Comparison of ENCODE assay signal across 8 mouse cellular contexts in genomic region chr8:102786467-102787360, GRCm38 (mm10). TPM values are rescaled to one million over a fixed set of nuclear protein-coding genes. Genes with fewer than 3 reads are reported as not detected.
A peak's percentile ranks its signal among the peaks of the same experiment; 100 is the strongest.
DNase-seq lines count a peak whose midpoint lies in the region; ATAC-seq and TF ChIP-seq lines count a peak whose summit lies in the region.

No protein-coding gene starts in this region.

- H3K27ac ChIP-seq in heart, embryonic 10.5 days, result peak overlapping the region; percentile 92
- H3K27ac ChIP-seq in cortical plate, adult 2 months (ENCODE audit: insufficient read depth, low read length), result 0 out of 2 replicates have a peak overlapping the region, but pooled peaks have one; percentile 70
- peak overlapping the region; percentile 86 for H3K27ac ChIP-seq in heart, embryonic 12.5 days (ENCODE audit: poor library complexity, severe bottlenecking)
- H3K27ac ChIP-seq in limb, embryonic 13.5 days, result peak overlapping the region; percentile 100

- WGBS in heart, embryonic 10.5 days, result 2% methylated on average over 30 of the region's 31 CpGs
- 3% methylated on average over 31 of the region's 31 CpGs for WGBS in heart, embryonic 12.5 days
- WGBS in limb, embryonic 13.5 days, result 1% methylated on average over 26 of the region's 31 CpGs

- peaks cover 22% of the 10 kb centered on the region for H3K27me3 ChIP-seq in heart, embryonic 10.5 days (ENCODE audit: insufficient read depth, poor library complexity, severe bottlenecking)
- peaks cover 13% of the 10 kb centered on the region; the same call in 1 of the 2 replicates for H3K27me3 ChIP-seq in heart, embryonic 12.5 days (replicated peaks)
- H3K27me3 ChIP-seq in limb, embryonic 13.5 days, result no peaks in the 10 kb centered on the region

- peak; percentile 77 for DNase-seq in heart, embryonic 10.5 days (ENCODE audit: low spot score)
- DNase-seq in heart, adult 9 months (ENCODE audit: low spot score in 2 of 2), result no peak
- DNase-seq in retina, postnatal 1 day, result peak; percentile 77
- no peak for DNase-seq in urinary bladder, adult 2 months (ENCODE audit: low spot score)
- no peak for DNase-seq in cerebellum, adult 18-20 months

- TF ChIP-seq CTCF in cortical plate, adult 2 months (IDR thresholded peaks at IDR 0.05; ENCODE audit: extremely low read depth, insufficient read depth, low read length), result no peak

- H3K9me3 ChIP-seq in heart, embryonic 10.5 days, result no peaks in the 10 kb centered on the region
- no peaks in the 10 kb centered on the region for H3K9me3 ChIP-seq in heart, embryonic 12.5 days (replicated peaks)
- H3K9me3 ChIP-seq in limb, embryonic 13.5 days, result no peaks in the 10 kb centered on the region

- no peaks in the 10 kb centered on the region for H3K36me3 ChIP-seq in heart, embryonic 10.5 days
- H3K36me3 ChIP-seq in heart, embryonic 12.5 days, result no peaks in the 10 kb centered on the region
- H3K36me3 ChIP-seq in limb, embryonic 13.5 days, result no peaks in the 10 kb centered on the region

- H3K9ac ChIP-seq in heart, embryonic 12.5 days, result peak overlapping the region; percentile 81
- H3K9ac ChIP-seq in limb, embryonic 13.5 days, result peak overlapping the region; percentile 100

- H3K4me2 ChIP-seq in heart, embryonic 12.5 days, result peak overlapping the region; percentile 95
- H3K4me2 ChIP-seq in limb, embryonic 13.5 days (replicated peaks), result peak overlapping the region; percentile 84

- peaks cover 12% of the 10 kb centered on the region; the same call in 1 of the 2 replicates for H3K4me1 ChIP-seq in heart, embryonic 10.5 days
- H3K4me1 ChIP-seq in cortical plate, adult 2 months (ENCODE audit: control insufficient read depth, insufficient read depth, low read length), result no peaks in the 10 kb centered on the region
- H3K4me1 ChIP-seq in heart, embryonic 12.5 days (replicated peaks), result peaks cover 8% of the 10 kb centered on the region; the same call in 1 of the 2 replicates
- H3K4me1 ChIP-seq in limb, embryonic 13.5 days, result peaks cover 15% of the 10 kb centered on the region; the same call in 1 of the 2 replicates

- ATAC-seq in heart, embryonic 12.5 days (ENCODE audit: insufficient number of reproducible peaks, low FRiP score), result peak; percentile 17; the same call in 1 of the 2 replicates
- peak; percentile 11; the same call in 1 of the 2 replicates for ATAC-seq in limb, embryonic 13.5 days (ENCODE audit: low FRiP score, low read depth)

- H3K4me3 ChIP-seq in heart, embryonic 10.5 days, result peak overlapping the region; percentile 76
- H3K4me3 ChIP-seq in cortical plate, adult 2 months (ENCODE audit: insufficient read depth, low read length), result peak overlapping the region; percentile 70
- H3K4me3 ChIP-seq in heart, embryonic 12.5 days, result peak overlapping the region; percentile 68
- H3K4me3 ChIP-seq in limb, embryonic 13.5 days, result peak overlapping the region; percentile 95

- no peak for TF ChIP-seq POLR2A in cortical plate, adult 2 months (IDR thresholded peaks at IDR 0.05; ENCODE audit: extremely low read depth, insufficient read depth, low read length)

RNA-seq across cellular contexts. Expression of gene Cdh11, which starts 1.3 kb away (rescaled TPM):
- polyA plus RNA-seq in heart, embryonic 10.5 days (2016; fragmentation: Nextera tagmentation; extraction: Ambion mirVana), result 51.8 and 55.9 TPM in 2 replicates
- polyA plus RNA-seq in cortical plate, adult 2 months (2012; rRNA removed), result 33.4 and 38.9 TPM in 2 replicates
- 78.8 and 84.3 TPM in 2 replicates for polyA plus RNA-seq in heart, embryonic 12.5 days (2016; fragmentation: Nextera tagmentation; extraction: Ambion mirVana)
- 199 and 207 TPM in 2 replicates for polyA plus RNA-seq in limb, embryonic 13.5 days (2015; fragmentation: Nextera tagmentation; extraction: Ambion mirVana)
- 22.4 and 25.3 TPM in 2 replicates for polyA plus RNA-seq in urinary bladder, adult 2 months (2012; rRNA removed)

Comparison
In these comparisons a context has a peak if more than half of its experiments do, and no peak if none do; other contexts are left out.
1. DNase-seq: peak in heart, embryonic 10.5 days (single experiment) and retina, postnatal 1 day (single experiment); none in heart, adult 9 months (0 of 2), urinary bladder, adult 2 months (single experiment) and cerebellum, adult 18-20 months (0 of 2).
2. Peak in every context shown above with its lines, with median percentiles within 50 percentile points of each other: H3K27ac ChIP-seq and H3K4me3 ChIP-seq.